Mouse (Mus musculus): ENCODE measurements around the gene Olfr330.
"Not testable (repeated sequence)": the region's sequence is repeated elsewhere in the genome, so short reads cannot be mapped to it uniquely, and the experiment has no call there.

Gene Olfr330

DNA sequence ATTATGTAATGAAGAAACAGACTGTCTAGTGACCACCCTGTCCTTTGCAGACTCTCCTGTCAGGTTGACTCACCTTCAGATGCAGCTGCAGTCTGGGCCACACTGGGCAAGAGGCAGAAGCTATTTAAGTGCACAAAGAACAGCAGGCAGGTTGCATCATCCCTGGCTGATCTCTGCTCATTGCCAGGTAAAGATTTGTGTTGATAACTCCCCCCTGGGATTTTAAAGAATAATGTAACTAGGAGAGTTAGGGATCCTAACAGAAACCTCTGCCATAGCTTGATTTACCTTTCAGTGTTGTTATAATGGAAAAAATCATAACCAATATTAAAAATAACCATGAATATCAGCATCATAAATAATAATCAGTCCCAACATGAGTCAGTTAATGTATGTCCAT, at the start of gene Olfr330:
Gene Olfr330 (minus strand): TSS at position 101 of the 400 bp plus-strand sequence.
- not testable (repeated sequence) for DNase-seq (ENCODE audit: extremely low spot score, low read depth, low spot score)

DNA sequence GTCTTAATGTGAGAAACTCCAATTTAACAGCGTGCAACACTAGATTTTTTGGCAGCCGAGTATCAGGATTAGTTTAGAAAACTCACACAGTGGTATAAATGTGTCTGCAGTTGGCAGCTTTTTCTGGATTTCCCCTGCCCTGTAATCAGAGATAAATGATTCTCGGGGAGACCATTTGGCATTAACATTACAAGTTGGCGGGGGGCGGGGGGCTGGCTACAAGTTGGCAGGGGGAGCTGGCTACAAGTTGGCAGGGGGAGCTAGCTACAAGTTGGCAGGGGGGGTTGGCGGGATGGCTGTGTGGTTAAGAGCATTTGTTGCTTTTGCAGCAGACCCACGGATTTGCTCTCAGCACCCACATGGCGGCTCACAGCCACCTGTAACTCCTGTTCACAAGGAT, 44.0 kb upstream of the Olfr330 start:
- no peak for DNase-seq (ENCODE audit: extremely low spot score, low read depth, low spot score)

DNA sequence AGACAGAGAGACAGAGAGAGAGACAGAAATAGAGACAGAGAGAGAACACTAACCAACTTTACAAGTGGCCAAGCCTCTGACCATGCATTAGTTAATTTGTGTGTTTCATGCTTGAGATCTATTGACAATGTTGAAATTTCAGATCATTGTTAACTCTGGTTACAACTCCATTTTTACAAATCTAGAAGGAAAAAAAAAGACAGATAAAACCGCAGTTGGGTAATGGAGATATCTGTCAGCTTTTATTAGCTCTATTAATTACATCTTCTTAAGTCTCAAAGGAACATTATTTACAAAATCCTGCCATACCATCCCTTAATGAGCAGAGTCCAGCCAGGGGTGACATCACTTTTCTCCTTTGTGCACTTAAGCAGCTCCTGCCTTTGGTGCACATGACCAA, 42.8 kb upstream of the Olfr330 start, which contains the start of gene Olfr325:
Gene Olfr325 (plus strand): TSS at position 301 of the 400 bp plus-strand sequence.
- DNase-seq (ENCODE audit: extremely low spot score, low read depth, low spot score) = no peak

DNA sequence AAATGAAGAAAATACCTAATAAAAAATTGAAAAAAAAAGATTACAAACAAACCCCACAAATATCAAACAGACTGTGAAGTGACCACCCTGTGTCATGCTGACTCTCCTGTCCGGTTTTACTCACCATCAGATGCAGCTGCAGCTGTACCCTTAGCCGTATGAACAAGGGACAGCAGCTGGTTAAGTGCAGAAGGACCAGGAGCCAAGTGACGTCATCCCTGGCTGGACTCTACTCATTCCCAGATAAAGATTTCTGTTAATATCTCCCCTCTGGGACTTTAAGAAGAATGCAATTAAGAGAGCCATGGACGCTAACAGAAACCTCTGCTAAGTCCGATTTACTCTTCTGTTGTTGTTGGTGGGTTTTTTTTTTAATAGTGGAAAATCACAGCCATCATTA, 35.8 kb upstream of the Olfr330 start, which contains the start of gene Olfr224:
Gene Olfr224 (minus strand): TSS at position 149 of the 400 bp plus-strand sequence.
- no peak for DNase-seq (ENCODE audit: extremely low spot score, low read depth, low spot score)

DNA sequence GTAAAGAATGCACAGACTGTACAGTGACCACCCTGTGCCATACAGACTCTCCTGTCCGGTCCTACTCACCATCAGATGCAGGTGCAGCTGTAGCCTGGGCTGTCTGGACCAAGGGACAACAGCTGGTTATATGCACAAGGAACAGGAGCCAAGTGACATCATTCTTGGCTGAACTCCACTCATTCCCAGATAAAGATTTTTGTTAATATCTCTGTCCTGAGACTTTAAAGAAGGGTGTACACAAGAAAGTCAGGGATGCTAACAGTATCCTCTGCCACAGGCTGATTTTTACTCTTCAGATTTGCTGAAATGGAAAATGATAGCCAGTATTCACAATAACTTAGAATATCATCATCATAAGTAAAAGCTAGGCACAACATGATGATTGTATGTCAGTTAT, 20.9 kb upstream of the Olfr330 start, which contains the start of gene Olfr328:
Gene Olfr328 (minus strand): TSS at position 101 of the 400 bp plus-strand sequence.
- no peak for DNase-seq (ENCODE audit: extremely low spot score, low read depth, low spot score)

DNA sequence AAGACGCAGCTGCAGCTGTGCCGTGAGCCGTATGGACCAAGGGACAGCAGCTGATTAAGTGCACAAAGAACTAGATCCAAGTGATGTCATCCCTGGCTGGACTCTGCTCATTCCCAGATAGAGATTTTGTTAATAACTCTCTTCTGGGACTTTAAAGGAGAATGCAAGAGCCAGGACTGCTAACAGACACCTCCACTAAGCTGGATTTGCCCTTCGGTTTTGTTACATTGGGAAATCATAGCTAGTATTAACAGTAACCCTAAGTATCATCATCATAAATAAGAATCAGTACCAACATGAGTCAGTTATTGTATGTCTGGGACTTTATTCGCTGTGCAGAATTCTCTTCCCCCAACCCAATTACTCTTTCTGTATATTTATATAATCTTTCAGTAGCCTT, 11.7 kb upstream of the Olfr330 start, which contains the start of gene Olfr329-ps:
Gene Olfr329-ps (minus strand): TSS at position 101 of the 400 bp plus-strand sequence.
- DNase-seq (ENCODE audit: extremely low spot score, low read depth, low spot score) = no peak

DNA sequence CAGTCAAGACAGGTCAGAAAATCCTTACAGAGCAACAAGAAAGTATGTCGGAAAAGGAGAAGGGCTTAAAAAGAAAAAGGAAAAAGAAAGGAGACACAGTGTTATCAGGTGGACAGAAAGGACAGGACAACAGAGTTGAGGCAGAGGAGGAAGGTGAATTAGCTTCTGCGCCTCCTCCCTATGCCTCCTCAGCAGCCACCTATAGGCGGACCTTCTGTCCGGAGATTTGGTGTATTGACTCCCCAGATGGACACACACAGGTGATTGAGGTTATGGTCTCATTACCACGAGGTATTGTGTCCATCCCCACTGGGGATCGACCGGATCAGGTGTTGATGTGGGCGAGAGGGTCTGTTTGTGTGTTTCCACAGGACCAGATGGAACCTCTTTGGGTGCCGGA, 14.9 kb downstream of the Olfr330 start:
- not testable (repeated sequence) for DNase-seq (ENCODE audit: extremely low spot score, low read depth, low spot score)

DNA sequence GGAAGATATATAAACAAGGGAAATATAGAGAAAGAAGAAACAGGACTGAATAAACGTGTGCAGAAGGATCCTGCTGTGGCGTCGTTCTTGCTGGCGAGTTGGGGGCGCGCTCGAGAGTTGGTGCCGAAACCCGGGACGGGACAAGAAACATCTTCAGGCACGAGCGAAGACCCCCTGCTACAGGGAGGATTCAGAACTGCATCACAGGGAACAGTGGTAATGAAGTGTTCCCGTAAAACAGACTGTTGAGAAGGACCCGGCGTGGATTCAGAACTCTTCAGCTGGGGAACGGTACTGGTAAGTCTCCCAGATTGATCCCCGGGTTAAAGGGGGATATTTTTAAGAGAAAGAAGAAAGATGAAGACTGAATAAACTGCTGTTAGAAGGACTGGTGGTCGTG, 15.7 kb downstream of the Olfr330 start:
- not testable (repeated sequence) for DNase-seq (ENCODE audit: extremely low spot score, low read depth, low spot score)

DNA sequence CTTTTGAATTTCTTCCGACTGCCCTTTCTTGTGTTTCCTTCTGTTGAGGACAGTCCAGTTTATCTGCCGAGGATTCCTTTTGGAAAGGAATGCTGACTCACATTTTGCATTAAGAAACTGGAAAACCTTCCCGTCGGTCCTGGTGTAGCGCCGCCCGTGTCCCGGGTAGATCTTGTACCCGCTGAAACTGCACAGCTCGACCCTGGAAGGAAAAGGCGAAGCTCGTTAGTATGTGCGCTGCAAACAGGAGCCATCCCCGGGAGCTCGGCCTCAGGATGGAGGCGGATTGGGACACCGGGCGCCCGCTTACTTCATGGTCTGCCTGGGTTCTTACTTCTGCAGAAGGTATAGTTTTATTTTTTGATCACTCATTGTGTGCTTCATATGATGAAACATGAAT, 25.6 kb downstream of the Olfr330 start:
- DNase-seq (ENCODE audit: extremely low spot score, low read depth, low spot score) = not testable (repeated sequence)

DNA sequence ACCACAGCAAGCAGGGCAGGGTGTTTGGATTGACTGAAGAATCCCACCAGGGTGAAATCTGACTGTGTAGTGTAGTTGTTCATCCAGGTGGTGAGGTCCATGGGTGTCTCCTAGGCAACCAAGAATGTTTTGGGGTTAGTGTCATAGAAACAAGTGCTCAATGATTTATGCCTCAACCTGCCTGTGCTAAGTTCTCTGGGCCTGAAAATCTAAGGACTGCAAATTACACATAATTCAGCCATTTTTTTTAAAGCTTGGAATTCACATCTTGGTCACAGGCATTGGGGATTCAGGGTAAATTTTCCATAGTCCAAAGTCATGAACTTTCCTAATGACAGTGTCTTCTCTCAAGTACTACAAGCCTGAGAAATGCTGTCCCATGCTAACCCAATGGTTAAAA, 32.2 kb downstream of the Olfr330 start, which contains the start of gene Olfr331:
Gene Olfr331 (minus strand): TSS at position 101 of the 400 bp plus-strand sequence.
- not testable (repeated sequence) for DNase-seq (ENCODE audit: extremely low spot score, low read depth, low spot score)

DNA sequence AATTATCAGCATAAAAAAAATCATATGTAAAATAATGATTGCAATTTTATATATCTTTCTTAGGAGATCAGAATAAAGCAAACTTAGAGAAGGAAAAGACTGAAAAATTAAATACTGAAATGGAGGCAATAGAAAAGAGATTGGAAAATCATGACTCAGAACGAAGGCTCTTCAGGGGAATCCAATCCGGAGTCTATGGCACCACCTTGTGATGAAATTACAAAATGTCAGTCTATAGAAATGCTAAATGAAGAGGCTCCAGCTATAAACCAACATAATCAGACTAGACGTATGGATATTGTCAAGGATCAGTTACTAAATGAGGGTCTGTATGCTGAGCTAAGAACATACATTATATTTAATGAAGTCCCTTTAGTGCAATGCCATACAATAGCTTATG, 35.3 kb downstream of the Olfr330 start:
- DNase-seq (ENCODE audit: extremely low spot score, low read depth, low spot score) = no peak

DNA sequence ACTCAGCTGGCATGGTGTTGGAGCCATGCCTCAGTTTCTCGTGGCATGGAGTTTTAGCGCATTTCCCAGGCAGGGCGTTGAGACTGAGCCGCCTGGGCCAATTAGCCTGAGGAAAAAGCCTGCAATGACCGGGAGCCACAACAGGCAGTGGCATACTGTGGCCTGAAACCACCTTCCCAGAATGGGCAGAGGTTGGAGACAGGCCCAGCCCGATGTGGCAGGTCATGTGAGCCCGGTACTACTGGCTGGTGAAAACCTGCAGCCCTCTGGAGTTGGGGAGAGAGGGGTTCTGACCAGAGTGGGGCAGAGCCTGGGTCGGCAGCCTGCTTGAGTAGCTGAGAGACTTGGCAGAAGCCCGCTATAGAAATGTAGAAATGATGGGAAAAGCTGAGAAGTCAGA, 35.9 kb downstream of the Olfr330 start:
- no peak for DNase-seq (ENCODE audit: extremely low spot score, low read depth, low spot score)

DNA sequence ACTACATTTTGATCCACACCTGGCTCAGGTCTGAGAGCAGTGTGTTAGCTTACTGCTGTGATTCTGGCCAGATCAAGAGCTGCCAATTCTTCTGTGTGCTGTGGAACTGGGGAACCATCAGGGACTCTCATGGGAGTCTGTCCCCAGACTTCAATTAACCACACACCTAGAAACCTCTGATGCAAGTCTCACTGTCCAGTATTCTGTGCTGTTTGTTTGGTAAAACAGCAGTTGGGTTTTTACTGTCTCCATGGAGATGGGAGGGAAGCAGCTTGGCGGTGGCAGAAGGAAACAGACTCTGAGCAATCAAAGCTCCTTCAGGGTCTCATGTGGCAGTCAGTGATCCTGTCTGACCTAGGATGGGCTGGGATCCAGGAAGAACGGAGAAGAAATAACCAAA, 42.2 kb downstream of the Olfr330 start, which contains the start of gene Olfr332:
Gene Olfr332 (minus strand): TSS at position 101 of the 400 bp plus-strand sequence.
- no peak for DNase-seq (ENCODE audit: extremely low spot score, low read depth, low spot score)

All from hindlimb bud, embryonic 11.5 days (tissue).